Mouse (Mus musculus): ENCODE measurements at regions not wholly inside any gene's neighbourhood (a gene's known extent, or its start where the extent isn't known, plus 50 kb on each side); places are given as distances from the start of the nearest gene placed in this dataset.

- no peak for DNase-seq
- no peaks in the 10 kb centered on the region for H3K4me1 ChIP-seq (ENCODE audit: control insufficient read depth, insufficient read depth, low read length)
- TF ChIP-seq CTCF (IDR thresholded peaks at IDR 0.05; ENCODE audit: insufficient read depth, low read length): no peak
- no peak for TF ChIP-seq POLR2A (IDR thresholded peaks at IDR 0.05; ENCODE audit: borderline replicate concordance, extremely low read depth, low read depth, low read length)
- 76% methylated on average over 9 of the region's 9 CpGs for WGBS
- no peak overlapping the region for H3K4me3 ChIP-seq (replicated peaks; ENCODE audit: extremely low read depth, low read depth, low read length)
These were observed 147.6 kb upstream of the Nfe2l3 start for GRCm38 (mm10) chr6:51284881-51285280.

- Histone ChIP-seq H3K4me1 (ENCODE audit: control insufficient read depth, insufficient read depth, low read length) (no peaks in the 10 kb centered on the region), H3K4me3 (replicated peaks; ENCODE audit: extremely low read depth, low read depth, low read length) (no peak overlapping the region)
- no peak for DNase-seq
- 71% methylated on average over 2 of the region's 2 CpGs for WGBS
- no peak for TF ChIP-seq CTCF (IDR thresholded peaks at IDR 0.05; ENCODE audit: insufficient read depth, low read length)
- no peak for TF ChIP-seq POLR2A (IDR thresholded peaks at IDR 0.05; ENCODE audit: borderline replicate concordance, extremely low read depth, low read depth, low read length)
These were observed 145.6 kb upstream of the Nfe2l3 start for GRCm38 (mm10) chr6:51286836-51287235.

- TF ChIP-seq POLR2A (IDR thresholded peaks at IDR 0.05; ENCODE audit: borderline replicate concordance, extremely low read depth, low read depth, low read length) (no peak), CTCF (IDR thresholded peaks at IDR 0.05; ENCODE audit: insufficient read depth, low read length) (no peak)
- Histone ChIP-seq H3K4me3 (replicated peaks; ENCODE audit: extremely low read depth, low read depth, low read length) (no peak overlapping the region), H3K4me1 (ENCODE audit: control insufficient read depth, insufficient read depth, low read length) (no peaks in the 10 kb centered on the region)
- no peak for DNase-seq
- 60% methylated on average over 2 of the region's 2 CpGs for WGBS
These were observed 145.1 kb upstream of the Nfe2l3 start for GRCm38 (mm10) chr6:51287383-51287782.

- WGBS: 56% methylated on average over 6 of the region's 6 CpGs
- no peak for DNase-seq
- TF ChIP-seq CTCF (IDR thresholded peaks at IDR 0.05; ENCODE audit: insufficient read depth, low read length) (no peak), POLR2A (IDR thresholded peaks at IDR 0.05; ENCODE audit: borderline replicate concordance, extremely low read depth, low read depth, low read length) (no peak)
- H3K4me3 ChIP-seq (replicated peaks; ENCODE audit: extremely low read depth, low read depth, low read length): no peak overlapping the region
- H3K4me1 ChIP-seq (ENCODE audit: control insufficient read depth, insufficient read depth, low read length): no peaks in the 10 kb centered on the region
These were observed 144.7 kb upstream of the Nfe2l3 start for GRCm38 (mm10) chr6:51287807-51288206.

- H3K4me1 ChIP-seq (ENCODE audit: control insufficient read depth, insufficient read depth, low read length): no peaks in the 10 kb centered on the region
- no peak overlapping the region for H3K4me3 ChIP-seq (replicated peaks; ENCODE audit: extremely low read depth, low read depth, low read length)
- WGBS: 70% methylated on average over 7 of the region's 7 CpGs
- DNase-seq: no peak
- TF ChIP-seq POLR2A (IDR thresholded peaks at IDR 0.05; ENCODE audit: borderline replicate concordance, extremely low read depth, low read depth, low read length) (no peak), CTCF (IDR thresholded peaks at IDR 0.05; ENCODE audit: insufficient read depth, low read length) (no peak)
These were observed 144.0 kb upstream of the Nfe2l3 start for GRCm38 (mm10) chr6:51288306-51289066.

- 70% methylated on average over 6 of the region's 6 CpGs for WGBS
- Histone ChIP-seq H3K4me3 (replicated peaks; ENCODE audit: extremely low read depth, low read depth, low read length) (no peak overlapping the region), H3K4me1 (ENCODE audit: control insufficient read depth, insufficient read depth, low read length) (no peaks in the 10 kb centered on the region)
- TF ChIP-seq POLR2A (IDR thresholded peaks at IDR 0.05; ENCODE audit: borderline replicate concordance, extremely low read depth, low read depth, low read length): no peak
- no peak for TF ChIP-seq CTCF (IDR thresholded peaks at IDR 0.05; ENCODE audit: insufficient read depth, low read length)
- DNase-seq: no peak
These were observed 143.3 kb upstream of the Nfe2l3 start for GRCm38 (mm10) chr6:51289067-51289725.

GRCm38 (mm10) chr6:51300694-51301417 is 131.6 kb upstream of the Nfe2l3 start:
- H3K4me3 ChIP-seq (replicated peaks; ENCODE audit: extremely low read depth, low read depth, low read length): no peak overlapping the region
- 56% methylated on average over 11 of the region's 11 CpGs for WGBS
- no peak for TF ChIP-seq POLR2A (IDR thresholded peaks at IDR 0.05; ENCODE audit: borderline replicate concordance, extremely low read depth, low read depth, low read length)
- TF ChIP-seq CTCF (IDR thresholded peaks at IDR 0.05; ENCODE audit: insufficient read depth, low read length): no peak
- no peaks in the 10 kb centered on the region for H3K4me1 ChIP-seq (ENCODE audit: control insufficient read depth, insufficient read depth, low read length)
- DNase-seq: no peak

GRCm38 (mm10) chr6:51301831-51302230 is 130.6 kb upstream of the Nfe2l3 start:
- Histone ChIP-seq H3K4me3 (replicated peaks; ENCODE audit: extremely low read depth, low read depth, low read length) (no peak overlapping the region), H3K4me1 (ENCODE audit: control insufficient read depth, insufficient read depth, low read length) (no peaks in the 10 kb centered on the region)
- TF ChIP-seq CTCF (IDR thresholded peaks at IDR 0.05; ENCODE audit: insufficient read depth, low read length): no peak
- WGBS: 96% methylated on average over 4 of the region's 4 CpGs
- DNase-seq: no peak

GRCm38 (mm10) chr6:51302240-51302639 is 130.2 kb upstream of the Nfe2l3 start:
- Histone ChIP-seq H3K4me1 (ENCODE audit: control insufficient read depth, insufficient read depth, low read length) (no peaks in the 10 kb centered on the region), H3K4me3 (replicated peaks; ENCODE audit: extremely low read depth, low read depth, low read length) (no peak overlapping the region)
- WGBS: 89% methylated on average over 7 of the region's 7 CpGs
- DNase-seq: no peak
- TF ChIP-seq CTCF (IDR thresholded peaks at IDR 0.05; ENCODE audit: insufficient read depth, low read length) (no peak), POLR2A (IDR thresholded peaks at IDR 0.05; ENCODE audit: borderline replicate concordance, extremely low read depth, low read depth, low read length) (no peak)

Measured in lung, adult 2 months (tissue).